Mouse (Mus musculus): ENCODE results near the gene Sptbn4.

DNA sequence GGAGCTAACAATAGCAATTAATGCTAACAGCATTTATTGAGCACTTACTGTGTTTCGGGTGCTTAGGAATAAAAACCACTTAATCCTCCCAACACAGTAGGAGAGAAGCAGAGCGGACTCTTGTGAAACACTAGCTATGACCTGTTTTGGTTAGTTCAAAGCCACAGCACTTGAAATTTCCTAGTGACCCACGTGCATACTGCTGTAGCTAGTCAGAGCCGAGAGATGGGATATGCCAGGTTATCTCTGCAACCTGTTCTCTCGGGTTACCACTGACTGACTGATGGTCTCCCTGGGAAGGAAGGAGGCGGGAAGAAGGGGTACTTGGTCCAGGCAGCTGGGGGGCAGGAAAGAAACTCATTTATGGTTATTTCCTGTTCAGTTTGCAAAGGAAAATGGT is 13.0 kb upstream of the Sptbn4 start:
- TF ChIP-seq HCFC1 (IDR thresholded peaks at IDR 0.05; ENCODE audit: borderline replicate concordance, insufficient read depth, low read length) (no peak), ZNF384 (IDR thresholded peaks at IDR 0.05; ENCODE audit: low read depth, low read length) (no peak), MAFK (IDR thresholded peaks at IDR 0.05; ENCODE audit: insufficient read depth, low read depth, low read length) (no peak)

Measured in ES-E14 (cell line).